In the genomic region with DNA sequence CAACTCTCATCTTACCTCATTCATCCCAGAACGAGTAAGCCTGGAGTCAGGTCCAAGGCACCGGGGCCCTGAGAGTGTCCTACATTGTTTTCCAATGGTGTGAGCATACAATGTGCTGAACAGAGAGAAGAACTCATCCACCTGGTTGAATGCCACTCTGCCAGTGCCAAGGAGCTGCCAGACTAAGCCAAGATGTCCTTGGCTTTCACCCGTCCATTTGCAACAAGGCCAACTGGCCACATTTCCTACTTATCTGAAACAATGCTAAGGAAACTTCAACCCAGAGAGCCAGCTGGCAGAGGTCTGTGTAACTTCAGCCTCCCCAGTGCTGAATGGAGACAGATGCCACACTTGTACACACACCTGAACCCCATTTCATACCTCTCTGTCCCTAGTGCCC, we compare ENCODE assay signal across 14 mouse cellular contexts.
DNase-seq lines count a peak whose midpoint lies in the region; ATAC-seq and TF ChIP-seq lines count a peak whose summit lies in the region.
"Had no signal": no experiment of that assay in that cellular context is flagged by ENCODE, and none has a peak within 500 bp of the region (broad histone marks: within the 10 kb centered on the region; RNA-seq: fewer than 3 reads in every experiment).

No protein-coding gene starts in this region.

- DNase-seq in cerebellum, postnatal 4 days (ENCODE audit: low spot score in 2 of 2) = no peak
- DNase-seq in ovary, adult 18-20 months (ENCODE audit: low spot score) = peak; percentile 16
- DNase-seq in ovary, postnatal 10 days (ENCODE audit: low spot score) = no peak
- peak; percentile 65 to 75 for DNase-seq in cerebellum, postnatal 14 days
- no peak for DNase-seq in kidney, adult 2 months
- no peak for DNase-seq in layer of hippocampus, adult 9-10 months (ENCODE audit: low spot score)
- no peak for DNase-seq in left cerebral cortex, adult 8-10 months (ENCODE audit: low spot score in 2 of 2)
- DNase-seq: gastrocnemius, postnatal 25 days; kidney, adult 18-20 months; kidney, postnatal 4 days; liver had no signal

- peak; percentile 45; the same call in 1 of the 2 replicates for ATAC-seq in cerebellum, adult (ENCODE audit: insufficient number of reproducible peaks, low FRiP score, low TSS enrichment)

- H3K36me3 ChIP-seq in kidney, adult 2 months (ENCODE audit: control insufficient read depth, insufficient read depth, low read length) = no peaks in the 10 kb centered on the region; the same call in 1 of the 2 replicates
- H3K36me3 ChIP-seq: embryonic facial prominence, embryonic 10.5 days had no signal

- no peaks in the 10 kb centered on the region for H3K4me1 ChIP-seq in kidney, adult 2 months (ENCODE audit: control insufficient read depth, insufficient read depth, low read length)
- H3K4me1 ChIP-seq: embryonic facial prominence, embryonic 10.5 days had no signal

- no peak overlapping the region for H3K4me3 ChIP-seq in kidney, adult 2 months (ENCODE audit: insufficient read depth, low read depth, low read length)
- H3K4me3 ChIP-seq: embryonic facial prominence, embryonic 10.5 days; myocyte had no signal

- H3K27ac ChIP-seq in kidney, adult 2 months (ENCODE audit: insufficient read depth, low read depth, low read length) = no peak overlapping the region
- H3K27ac ChIP-seq: embryonic facial prominence, embryonic 10.5 days had no signal

- 80% methylated on average over 3 of the region's 3 CpGs for WGBS in kidney, adult 2 months

- H3K27me3 ChIP-seq in kidney, adult 2 months (replicated peaks; ENCODE audit: control insufficient read depth, insufficient read depth, low read length) = no peaks in the 10 kb centered on the region

- TF ChIP-seq CTCF in kidney, adult 2 months (conservative IDR thresholded peaks at IDR 0.05; ENCODE audit: insufficient read depth, insufficient read length, low read depth, low read length) = no peak

- TF ChIP-seq POLR2A in kidney, adult 2 months (IDR thresholded peaks at IDR 0.05; ENCODE audit: low read depth, low read length) = no peak

Comparison
In these comparisons a context has a peak if more than half of its experiments do, and no peak if none do; other contexts are left out.
1. DNase-seq: peak in ovary, adult 18-20 months (single experiment) and cerebellum, postnatal 14 days (2 of 2); none in cerebellum, postnatal 4 days (0 of 2), ovary, postnatal 10 days (single experiment), kidney, adult 2 months (single experiment), layer of hippocampus, adult 9-10 months (single experiment) and left cerebral cortex, adult 8-10 months (0 of 2).